Mouse (Mus musculus) testis, postnatal 10 days (tissue): ENCODE data around the gene Olfr1079.
"Not testable (repeated sequence)": the region's sequence is repeated elsewhere in the genome, so short reads cannot be mapped to it uniquely, and the experiment has no call there.

Source experiments
- DNase-seq: peaks from one replicate; pipeline ENCODE4 v3.0.0; 2021; ENCODE audit warnings: low spot score

The Olfr1079 gene

DNA sequence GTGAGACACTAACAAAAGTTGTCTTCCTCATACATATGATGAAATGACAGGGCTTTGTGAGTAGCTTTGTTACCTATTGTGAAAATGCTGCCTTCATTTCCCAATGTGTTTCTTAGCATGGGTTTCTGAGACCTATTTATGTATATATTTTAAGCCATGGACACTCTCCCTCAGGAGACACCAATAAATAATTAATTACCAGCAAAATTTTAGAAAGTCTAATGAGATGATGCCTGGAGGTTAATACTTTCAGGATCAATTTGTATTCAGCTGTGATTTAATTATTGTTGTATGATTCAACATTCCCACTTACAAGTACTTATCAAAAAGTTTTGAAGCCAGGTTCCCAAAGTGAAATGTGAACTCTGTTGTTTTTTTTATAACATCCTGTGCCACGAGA is at the start of gene Olfr1079:
Olfr1079 (minus strand) TSS at position 101 of the 400 bp plus-strand sequence.
- DNase-seq = no peak

DNA sequence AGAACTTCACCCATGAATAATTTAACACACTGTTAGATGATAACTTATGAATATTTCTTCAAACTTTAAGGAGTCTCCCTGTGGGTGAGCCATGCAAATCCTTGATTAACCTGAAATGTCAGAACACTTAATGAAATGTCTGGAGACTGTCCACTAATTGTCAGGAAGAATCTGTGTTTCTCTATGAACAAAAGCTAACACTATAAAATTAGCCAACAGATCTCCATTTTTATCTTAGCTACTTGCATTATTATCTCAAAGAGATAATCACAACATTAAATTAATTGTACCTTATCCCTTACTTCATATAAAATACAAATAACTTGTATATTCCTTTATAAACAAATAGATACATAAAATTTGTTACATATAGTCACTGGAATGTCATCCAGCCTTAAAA is 15.9 kb upstream of the Olfr1079 start, which contains the start of gene Olfr1080:
Olfr1080 (minus strand) TSS at position 101 of the 400 bp plus-strand sequence.
- DNase-seq = not testable (repeated sequence)

DNA sequence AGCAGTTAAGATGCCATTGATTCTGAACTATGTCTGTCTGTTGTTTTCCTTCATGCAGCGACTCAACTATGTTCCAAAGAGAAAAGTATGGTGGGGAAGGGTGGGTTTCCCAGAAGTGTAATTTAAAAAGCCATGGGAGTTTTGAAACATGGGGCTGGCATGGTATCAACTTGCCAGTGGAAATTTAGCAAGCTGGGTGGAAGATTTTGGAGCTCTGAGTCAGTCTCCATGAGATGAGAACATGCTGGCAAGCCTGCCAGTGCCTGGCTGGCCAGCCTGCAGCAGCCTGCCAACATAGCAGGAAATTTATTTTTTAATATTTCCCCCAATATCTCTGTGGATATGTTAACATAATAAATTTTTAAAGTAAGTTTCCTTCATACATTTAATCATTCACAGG is 11.3 kb downstream of the Olfr1079 start:
- DNase-seq = no peak

DNA sequence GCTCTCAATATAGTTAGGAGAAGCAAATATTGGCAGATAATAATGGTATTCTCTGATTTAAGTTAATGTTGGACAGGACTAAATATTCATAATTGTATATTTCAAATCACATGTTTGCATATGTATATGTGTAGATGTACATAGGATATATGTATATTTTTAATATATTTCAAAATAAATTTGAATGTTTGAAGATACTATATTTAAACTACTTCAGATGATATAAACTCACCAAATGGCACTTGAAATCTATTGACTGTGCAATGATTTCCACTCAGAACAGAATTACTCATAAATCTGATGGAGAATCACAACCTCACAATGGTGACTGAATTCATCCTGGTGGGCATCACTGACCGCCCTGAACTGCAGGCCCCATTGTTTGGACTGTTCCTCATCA is 34.1 kb downstream of the Olfr1079 start, which contains the start of gene Olfr1076:
Olfr1076 (plus strand) TSS at position 301 of the 400 bp plus-strand sequence.
- no peak for DNase-seq

DNA sequence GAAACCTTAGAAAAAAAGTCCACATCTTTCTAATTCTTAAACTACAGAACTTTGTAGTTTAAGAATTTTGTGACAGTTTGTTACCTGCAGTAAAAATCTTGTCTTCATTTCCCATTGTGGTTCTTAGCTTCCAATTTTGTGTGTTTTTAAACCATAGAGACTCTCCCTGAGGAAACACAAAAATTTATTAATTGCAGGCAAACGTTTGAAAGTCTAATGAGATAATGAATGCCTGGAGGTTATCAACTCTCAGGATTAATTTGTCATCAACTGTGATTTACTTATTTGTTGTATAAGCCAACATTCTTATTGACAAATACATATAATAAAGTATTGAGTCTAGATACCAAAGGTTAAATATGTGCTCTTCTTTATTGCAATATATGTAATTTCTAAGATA is 55.0 kb downstream of the Olfr1079 start, which contains the start of gene Olfr228:
Olfr228 (minus strand) TSS at position 101 of the 400 bp plus-strand sequence.
- DNase-seq = no peak
